Mouse (Mus musculus) heart, embryonic 15.5 days (tissue): ENCODE data around the gene Acbd3. TPM values are rescaled to one million over a fixed set of nuclear protein-coding genes. Genes with fewer than 3 reads are reported as not detected.

ENCODE experiments used
- ATAC-seq: fragments of 200-750 bp; cut with Nextera tagmentation; replicated peaks from 2 replicates; pipeline ENCODE4 v1.8.0; 2017; ENCODE audit warnings: low read depth, moderate TSS enrichment; ENCODE audit not compliant: insufficient number of reproducible peaks, insufficient read depth, low FRiP score
- H3K27ac ChIP-seq: fragments of 300-500 bp; sonication (generic); 2 replicates; pipeline ENCODE4 v1.5.1; 2015; ENCODE audit warnings: mild to moderate bottlenecking, inconsistent platforms
- H3K27me3 ChIP-seq: fragments of 300-500 bp; sonication (generic); 2 replicates; pipeline ENCODE4 v1.6.1; 2015; ENCODE audit warnings: inconsistent platforms
- H3K36me3 ChIP-seq: fragments of 300-500 bp; sonication (generic); 2 replicates; pipeline ENCODE4 v1.6.1; 2015; ENCODE audit warnings: mild to moderate bottlenecking, inconsistent platforms
- H3K4me1 ChIP-seq: fragments of 300-500 bp; sonication (generic); replicated peaks from 2 replicates; pipeline ENCODE4 v1.6.1; 2015; ENCODE audit warnings: inconsistent platforms
- H3K4me2 ChIP-seq: fragments of 300-500 bp; sonication (generic); 2 replicates; pipeline ENCODE4 v1.6.1; 2015; ENCODE audit warnings: inconsistent platforms, mild to moderate bottlenecking, moderate library complexity
- H3K4me3 ChIP-seq: fragments of 300-500 bp; sonication (generic); 2 replicates; pipeline ENCODE4 v1.5.1; 2015; ENCODE audit warnings: mild to moderate bottlenecking, inconsistent platforms
- H3K9ac ChIP-seq: fragments of 300-500 bp; sonication (generic); 2 replicates; pipeline ENCODE4 v1.6.1; 2015; ENCODE audit warnings: mild to moderate bottlenecking, inconsistent platforms
- H3K9me3 ChIP-seq: fragments of 300-500 bp; sonication (generic); replicated peaks from 2 replicates; pipeline ENCODE4 v1.6.1; 2016; ENCODE audit warnings: inconsistent platforms
- WGBS: fragments of 180-500 bp; shearing (Covaris S2); methylation state at CpG from one replicate; pipeline ENCODE4 v1.1.7; 2015; ENCODE audit warnings: mixed read lengths; 5-methylcytosine and 5-hydroxymethylcytosine counted together
- polyA plus RNA-seq: library from polyadenylated mRNA; unstranded; fragments of >200 nt; fragmentation: Nextera tagmentation; extraction: Ambion mirVana; gene quantifications from 2 replicates; pipeline ENCODE4 v1.2.1, GENCODE M21; 2015

Gene Acbd3
- polyA plus RNA-seq, 1 experiment from 2014 or later = 16.9 TPM

GRCm38 (mm10) chr1:180792814-180793213 is 67.0 kb downstream of the Acbd3 start:
- Histone ChIP-seq H3K4me2 (no peak overlapping the region), H3K4me3 (no peak overlapping the region), H3K27ac (no peak overlapping the region), H3K36me3 (no peaks in the 10 kb centered on the region), H3K9ac (no peak overlapping the region), H3K27me3 (no peaks in the 10 kb centered on the region), H3K4me1 (peaks cover 8% of the 10 kb centered on the region), H3K9me3 (no peaks in the 10 kb centered on the region)
- ATAC-seq = no peak
- WGBS = 83% methylated on average over 4 of the region's 4 CpGs

- H3K27me3 ChIP-seq = no peaks in the 10 kb centered on the region
- H3K4me2 ChIP-seq = peak overlapping the region; percentile 80
- 11% methylated on average over 18 of the region's 18 CpGs for WGBS
- no peak overlapping the region for H3K27ac ChIP-seq
- no peaks in the 10 kb centered on the region for H3K9me3 ChIP-seq
- peak; percentile 15; the same call in 1 of the 2 replicates for ATAC-seq
- peak overlapping the region; percentile 43 for H3K4me3 ChIP-seq
- no peaks in the 10 kb centered on the region for H3K36me3 ChIP-seq
- H3K9ac ChIP-seq = no peak overlapping the region
- peaks cover 8% of the 10 kb centered on the region for H3K4me1 ChIP-seq
These were observed 67.7 kb downstream of the Acbd3 start for GRCm38 (mm10) chr1:180793445-180794117.

DNA sequence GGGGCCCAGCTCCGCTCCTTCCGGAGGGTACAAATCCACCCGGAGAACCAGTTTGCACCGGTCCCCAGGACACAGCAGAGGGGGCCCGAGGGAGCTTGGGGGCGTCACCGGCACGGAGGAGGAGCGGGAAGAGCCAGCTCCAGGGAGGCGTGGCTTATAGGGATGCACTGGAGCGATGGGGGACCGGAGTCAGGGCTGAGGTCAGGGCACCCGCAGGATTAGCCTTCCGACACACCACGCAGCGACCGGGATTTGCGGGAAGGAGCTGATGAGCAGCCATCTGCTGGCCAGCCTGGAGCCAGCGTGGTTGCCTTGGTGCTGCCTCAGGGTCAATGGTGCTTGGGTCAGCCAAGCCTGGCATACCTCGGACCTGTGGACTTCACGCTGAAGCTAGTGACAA is 68.3 kb downstream of the Acbd3 start:
- Histone ChIP-seq H3K9ac (no peak overlapping the region), H3K9me3 (no peaks in the 10 kb centered on the region), H3K4me2 (peak overlapping the region; percentile 80), H3K27me3 (no peaks in the 10 kb centered on the region), H3K36me3 (no peaks in the 10 kb centered on the region), H3K4me1 (peaks cover 8% of the 10 kb centered on the region), H3K4me3 (peak overlapping the region; percentile 43), H3K27ac (no peak overlapping the region)
- ATAC-seq = peak; percentile 68
- 1% methylated on average over 21 of the region's 21 CpGs for WGBS

DNA sequence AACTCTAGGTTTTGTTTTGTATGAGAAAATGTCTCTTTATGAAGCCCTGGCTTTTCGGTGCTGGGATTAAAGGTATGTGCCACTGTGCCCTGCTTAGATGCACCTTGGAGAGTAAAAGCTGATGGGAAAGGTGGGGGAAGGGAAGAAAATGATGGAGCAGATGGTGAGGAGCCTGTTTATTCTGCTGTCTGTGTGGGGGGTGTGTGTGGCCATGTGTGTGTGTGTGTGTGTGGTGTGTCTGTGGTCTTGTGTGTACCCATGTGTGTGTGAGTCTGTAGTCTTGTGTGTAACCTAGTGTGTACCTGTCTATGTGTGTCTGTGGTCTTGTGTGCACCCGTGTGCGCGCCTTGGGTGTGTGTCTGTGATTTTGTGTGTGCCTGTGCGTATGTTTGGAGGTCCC is 72.8 kb downstream of the Acbd3 start:
- WGBS = 92% methylated on average over 5 of the region's 5 CpGs
- H3K36me3 ChIP-seq = peaks cover 15% of the 10 kb centered on the region
- H3K27me3 ChIP-seq = no peaks in the 10 kb centered on the region
- no peak overlapping the region for H3K9ac ChIP-seq
- peaks cover 7% of the 10 kb centered on the region for H3K4me1 ChIP-seq
- no peak overlapping the region for H3K4me3 ChIP-seq
- no peak for ATAC-seq
- no peaks in the 10 kb centered on the region for H3K9me3 ChIP-seq
- no peak overlapping the region for H3K27ac ChIP-seq
- H3K4me2 ChIP-seq = no peak overlapping the region

DNA sequence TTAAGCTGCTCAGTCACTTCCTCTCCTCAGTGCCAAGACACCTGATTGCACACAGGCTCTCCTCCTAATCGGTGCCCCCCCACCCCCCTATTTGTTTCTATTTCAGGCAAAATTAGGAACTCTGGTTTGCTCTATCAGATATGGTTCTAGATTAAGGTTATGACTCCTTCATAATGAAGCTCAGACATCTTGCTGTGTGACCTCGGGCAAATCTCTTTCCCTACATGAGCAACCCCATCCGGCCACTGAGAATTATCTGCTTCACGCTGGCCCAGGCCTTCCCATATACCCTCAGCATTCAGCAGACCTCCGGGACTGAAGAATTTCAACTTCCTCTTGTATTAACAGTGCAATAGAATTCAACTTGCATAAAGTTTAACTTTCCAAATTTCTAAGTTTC is 73.4 kb downstream of the Acbd3 start:
- no peak overlapping the region for H3K4me3 ChIP-seq
- no peak overlapping the region for H3K27ac ChIP-seq

DNA sequence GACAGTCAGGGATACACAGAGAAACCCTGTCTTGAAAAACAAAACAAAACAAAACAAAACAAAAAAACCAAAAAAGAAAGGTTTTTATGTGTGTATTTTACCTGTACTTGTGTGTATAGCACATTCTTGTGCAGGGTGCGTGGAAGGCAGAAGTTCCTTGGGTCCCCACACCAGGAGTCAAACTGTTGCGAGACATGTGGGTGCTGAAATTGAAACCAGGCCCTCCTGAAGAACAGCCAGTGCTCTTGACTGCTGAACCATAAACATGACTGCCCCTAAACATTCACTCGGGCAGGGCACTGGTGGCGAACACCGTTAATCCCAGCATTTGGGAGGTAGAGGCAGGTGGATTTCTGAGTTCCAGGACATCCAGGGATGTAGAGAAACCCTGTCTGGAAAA is 74.2 kb downstream of the Acbd3 start:
- no peaks in the 10 kb centered on the region for H3K27me3 ChIP-seq
- no peak overlapping the region for H3K9ac ChIP-seq
- no peak overlapping the region for H3K4me2 ChIP-seq
- peaks cover 29% of the 10 kb centered on the region for H3K36me3 ChIP-seq
- ATAC-seq = no peak
- WGBS = 89% methylated on average over 5 of the region's 5 CpGs
- no peak overlapping the region for H3K27ac ChIP-seq
- H3K4me1 ChIP-seq = no peaks in the 10 kb centered on the region
- H3K4me3 ChIP-seq = no peak overlapping the region
- no peaks in the 10 kb centered on the region for H3K9me3 ChIP-seq

More for the DNA sequence above, 73.4 kb downstream of the Acbd3 start:
- no peak overlapping the region for H3K4me2 ChIP-seq
- no peak for ATAC-seq
- H3K36me3 ChIP-seq = peaks cover 21% of the 10 kb centered on the region
- peaks cover 1% of the 10 kb centered on the region for H3K4me1 ChIP-seq
- H3K9ac ChIP-seq = no peak overlapping the region
- H3K9me3 ChIP-seq = no peaks in the 10 kb centered on the region
- H3K27me3 ChIP-seq = no peaks in the 10 kb centered on the region
- 80% methylated on average over 5 of the region's 5 CpGs for WGBS

DNA sequence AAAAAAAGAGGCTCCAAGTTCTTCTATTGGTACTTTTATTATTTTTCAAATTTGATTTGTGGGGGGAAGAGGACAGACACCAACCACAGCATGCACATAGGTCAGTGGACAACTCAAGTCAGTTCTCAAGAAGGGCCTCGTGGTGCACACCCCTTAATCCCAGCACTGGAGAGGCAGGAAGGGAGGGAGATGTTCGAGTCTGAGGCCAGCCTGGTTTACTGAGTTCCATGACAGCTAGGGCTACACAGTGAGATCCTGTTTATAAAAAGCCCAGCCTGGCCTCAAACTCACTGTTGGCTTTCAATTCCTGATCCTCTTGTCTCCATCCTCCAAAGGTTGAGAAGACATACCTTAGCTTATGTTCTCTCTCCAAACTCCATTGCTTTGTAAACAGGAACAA is 75.0 kb downstream of the Acbd3 start:
- H3K27ac ChIP-seq = no peak overlapping the region
- ATAC-seq = no peak
- 56% methylated on average over 2 of the region's 2 CpGs for WGBS

DNA sequence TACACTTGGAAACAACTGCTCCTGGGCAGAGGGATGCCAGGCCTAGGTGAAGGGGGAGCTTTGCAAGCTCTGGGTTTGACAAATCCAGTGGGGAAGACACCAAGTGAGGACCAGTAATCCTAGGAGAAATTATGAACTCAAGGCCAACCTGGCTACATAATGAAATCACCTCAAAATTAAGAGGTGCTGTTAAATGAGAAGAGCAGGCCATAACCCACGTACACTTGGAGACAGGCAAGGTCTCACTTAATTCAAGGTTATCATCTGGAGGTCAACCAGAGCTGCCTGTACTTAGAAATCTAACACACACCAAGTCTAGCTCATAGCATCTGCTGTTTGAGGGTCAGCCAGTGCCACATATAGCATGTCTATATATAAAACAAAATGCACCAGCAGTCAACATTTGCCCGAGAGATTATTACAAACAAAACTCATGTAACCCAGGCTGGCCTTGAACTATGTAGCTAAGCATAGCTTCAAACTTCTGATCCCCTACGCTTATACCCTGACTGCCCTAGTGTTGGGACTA is 75.7 kb downstream of the Acbd3 start:
- no peak for ATAC-seq
- Histone ChIP-seq H3K4me1 (no peaks in the 10 kb centered on the region), H3K4me2 (no peak overlapping the region), H3K9me3 (no peaks in the 10 kb centered on the region), H3K4me3 (no peak overlapping the region), H3K27me3 (no peaks in the 10 kb centered on the region), H3K36me3 (peaks cover 44% of the 10 kb centered on the region), H3K27ac (peak overlapping the region; percentile 47), H3K9ac (no peak overlapping the region)
- 60% methylated on average over 3 of the region's 3 CpGs for WGBS

More for the DNA sequence above, 75.0 kb downstream of the Acbd3 start:
- no peaks in the 10 kb centered on the region for H3K4me1 ChIP-seq
- H3K36me3 ChIP-seq = peaks cover 37% of the 10 kb centered on the region
- H3K4me3 ChIP-seq = no peak overlapping the region
- H3K4me2 ChIP-seq = no peak overlapping the region
- no peak overlapping the region for H3K9ac ChIP-seq
- no peaks in the 10 kb centered on the region for H3K27me3 ChIP-seq
- no peaks in the 10 kb centered on the region for H3K9me3 ChIP-seq

Other genes with a start within 250 kb of the Acbd3 start
- 0.85 and 0.86 TPM in 2 replicates for gene Stum, start 242.5 kb upstream of the Acbd3 start, polyA plus RNA-seq
- 69.2 and 88.7 TPM in 2 replicates for gene Parp1, start 157.1 kb upstream of the Acbd3 start, polyA plus RNA-seq
- gene Lin9, start 84.9 kb upstream of the Acbd3 start, polyA plus RNA-seq = 12.3 and 13.4 TPM in 2 replicates
- 0.08 TPM in 1 of 2 replicates, not detected in the other for gene Mixl1, start 29.0 kb upstream of the Acbd3 start, polyA plus RNA-seq
- gene H3f3a, start 87.9 kb downstream of the Acbd3 start, polyA plus RNA-seq = 1,560 and 1,618 TPM in 2 replicates
- 20.8 and 22.8 TPM in 2 replicates for gene Sde2, start 125.1 kb downstream of the Acbd3 start, polyA plus RNA-seq
- 0.05 and 0.14 TPM in 2 replicates for gene Lefty2, start 167.1 kb downstream of the Acbd3 start, polyA plus RNA-seq
- 42.1 and 57.9 TPM in 2 replicates for gene Pycr2, start 178.2 kb downstream of the Acbd3 start, polyA plus RNA-seq
- 1.0 and 1.5 TPM in 2 replicates for gene Lefty1, start 209.0 kb downstream of the Acbd3 start, polyA plus RNA-seq
- 10.0 and 12.1 TPM in 2 replicates for gene Tmem63a, start 216.3 kb downstream of the Acbd3 start, polyA plus RNA-seq